Mouse (Mus musculus) heart, postnatal 25 days (tissue): ENCODE data around the gene Gm49361. TPM values are rescaled to one million over a fixed set of nuclear protein-coding genes. Genes with fewer than 3 reads are reported as not detected.
A peak's percentile ranks its signal among the peaks of the same experiment; 100 is the strongest.

Source experiments
- DNase-seq: peaks from one replicate; pipeline ENCODE4 v3.0.0; 2022; ENCODE audit warnings: low spot score
- intact Hi-C: fragments of 180-260 bp; cut with DNase I; formaldehyde crosslinking; loops from one replicate; pipeline ENCODE4 v1.15.1; 2025
- total RNA-seq, 2 experiments: library from RNA; stranded (reverse); gene quantifications; 2 replicates each; pipeline ENCODE4 v1.2.3; 2021

Gm49361 gene
- total RNA-seq, 2 experiments from 2014 or later: 0.99 to 2.1 TPM

DNA sequence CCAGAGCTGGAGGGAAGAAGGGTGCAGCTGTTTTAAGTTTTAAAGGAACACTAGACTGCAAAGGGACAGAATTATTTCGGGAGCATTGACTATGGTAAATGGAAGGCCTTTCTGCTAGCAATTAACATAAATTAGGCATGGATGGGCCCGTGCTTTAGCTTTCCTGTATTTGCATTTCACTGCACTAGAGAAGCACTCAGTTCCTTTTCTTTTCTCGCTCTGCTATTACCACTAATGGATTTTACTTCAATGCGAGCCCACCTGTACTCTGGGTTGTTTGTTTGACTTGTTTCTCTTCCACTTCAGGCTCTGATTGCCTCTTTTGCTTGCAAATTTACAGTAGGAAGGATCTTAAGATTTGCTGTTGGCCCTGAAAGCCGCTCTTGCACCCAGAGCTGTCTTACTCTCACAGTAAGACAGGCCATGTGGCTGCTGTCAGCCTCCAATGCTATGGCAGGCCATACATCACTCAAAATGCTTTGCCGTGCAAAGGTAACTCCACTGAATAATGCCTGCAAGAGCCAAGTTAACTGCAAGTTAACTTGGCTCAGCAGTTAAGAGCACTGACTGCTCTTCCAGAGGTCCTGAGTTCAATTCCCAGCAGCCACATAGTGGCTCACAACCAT, 13.1 kb downstream of the Gm49361 start:
- no peak for DNase-seq

GRCm38 (mm10) chr14:57730527-57730926, 15.4 kb downstream of the Gm49361 start:
- intact Hi-C loops: loop anchor here (2.0 kb wide), 1 partner anchor 14 kb away; no protein-coding TSS in a partner anchor
- DNase-seq: peak; percentile 52

More for the DNA sequence above, 13.1 kb downstream of the Gm49361 start:
- intact Hi-C loops: no loop called here

- peak; percentile 50 for DNase-seq
- intact Hi-C loops: loop anchor here (2.0 kb wide), 1 partner anchor 15 kb away; no protein-coding TSS in a partner anchor
These were observed 15.9 kb downstream of the Gm49361 start for GRCm38 (mm10) chr14:57729975-57730499.

DNA sequence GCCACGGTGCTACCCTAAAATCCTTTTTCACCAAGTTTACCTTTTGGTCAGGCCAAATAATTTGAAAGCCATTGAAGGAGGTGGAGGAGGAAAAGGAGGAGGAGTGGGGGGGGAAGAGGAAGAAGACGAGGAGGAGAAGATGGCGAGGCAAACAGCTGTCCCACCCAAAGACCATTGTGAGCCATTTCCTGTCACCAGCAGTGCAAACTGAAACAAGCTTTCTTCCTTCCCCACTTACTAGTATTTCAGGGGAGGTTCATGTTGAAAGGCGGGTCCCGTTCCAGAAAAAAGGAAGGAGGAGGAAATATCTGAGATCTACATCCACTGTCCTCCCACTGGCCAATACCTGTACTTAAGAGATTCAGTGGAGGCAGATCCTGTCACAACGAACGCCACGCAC, 16.5 kb downstream of the Gm49361 start:
- intact Hi-C loops: no loop called here
- DNase-seq: no peak

- intact Hi-C loops: loop anchor here (2.0 kb wide), 1 partner anchor 13 kb away; no protein-coding TSS in a partner anchor
These were observed 19.7 kb downstream of the Gm49361 start for GRCm38 (mm10) chr14:57726172-57726571.

DNA sequence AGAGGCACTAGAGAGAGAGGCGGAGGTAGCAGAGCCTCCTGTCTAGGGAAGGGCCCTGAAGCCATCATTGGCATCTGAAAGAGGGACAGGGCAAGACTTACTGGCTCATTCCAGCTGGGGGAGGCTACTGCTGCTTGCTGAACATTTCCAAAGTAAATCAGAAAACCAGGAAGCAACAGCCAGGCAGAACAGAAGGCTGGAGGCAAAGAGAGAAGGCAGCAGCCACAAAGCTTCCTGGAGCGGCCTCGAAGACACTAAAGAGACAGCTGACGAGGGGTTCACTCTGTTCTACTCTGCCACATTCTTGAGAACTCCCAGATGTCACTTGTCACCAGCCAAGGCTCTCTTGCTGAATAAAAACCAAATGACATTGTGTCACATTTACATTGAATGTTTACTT, 21.4 kb downstream of the Gm49361 start:
- intact Hi-C loops: no loop called here
- DNase-seq: no peak

More at GRCm38 (mm10) chr14:57726172-57726571, 19.7 kb downstream of the Gm49361 start:
- no peak for DNase-seq

DNA sequence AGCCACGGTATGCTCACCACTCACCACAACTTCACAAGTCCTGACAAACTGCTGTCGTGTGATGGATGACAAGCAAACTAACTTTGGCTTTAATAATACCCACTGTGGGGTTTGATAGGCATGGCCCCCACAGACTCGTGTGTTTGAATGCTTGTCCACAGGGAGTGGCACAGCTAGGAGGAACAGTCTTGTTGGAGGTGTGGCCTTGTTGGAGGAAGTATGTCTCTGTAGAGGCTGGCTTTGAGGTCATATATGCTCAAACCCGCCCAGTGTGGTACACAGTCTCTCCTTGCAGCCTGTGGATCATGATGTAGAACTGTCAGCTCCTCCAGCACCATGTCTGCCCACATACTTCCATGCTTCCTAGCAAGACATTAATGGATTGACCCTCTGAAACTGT, 27.7 kb downstream of the Gm49361 start:
- intact Hi-C loops: no loop called here
- no peak for DNase-seq

GRCm38 (mm10) chr14:57716601-57717245, 29.2 kb downstream of the Gm49361 start:
- intact Hi-C loops: no loop called here
- DNase-seq: no peak

DNA sequence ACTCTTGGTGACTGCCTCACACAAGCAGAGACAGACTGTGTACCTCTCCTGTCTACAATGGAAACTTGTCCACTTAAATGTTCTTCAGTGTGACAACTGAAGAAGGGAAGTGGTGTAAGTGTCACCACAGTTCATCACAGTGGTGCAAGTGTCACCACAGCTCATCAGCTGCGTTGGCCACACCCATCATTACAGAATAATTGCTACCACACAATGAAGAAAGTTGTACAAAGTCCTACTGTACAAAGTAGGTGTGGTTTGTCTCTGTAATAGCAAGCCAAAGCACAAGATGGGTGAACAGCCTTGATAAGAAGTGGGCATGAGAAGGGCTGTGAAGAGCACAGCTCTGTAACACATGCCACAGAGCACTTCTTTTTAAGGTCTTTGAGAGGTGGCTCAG, 33.0 kb downstream of the Gm49361 start:
- no peak for DNase-seq
- intact Hi-C loops: loop anchor here (2.0 kb wide), 1 partner anchor 14 kb away; no protein-coding TSS in a partner anchor

DNA sequence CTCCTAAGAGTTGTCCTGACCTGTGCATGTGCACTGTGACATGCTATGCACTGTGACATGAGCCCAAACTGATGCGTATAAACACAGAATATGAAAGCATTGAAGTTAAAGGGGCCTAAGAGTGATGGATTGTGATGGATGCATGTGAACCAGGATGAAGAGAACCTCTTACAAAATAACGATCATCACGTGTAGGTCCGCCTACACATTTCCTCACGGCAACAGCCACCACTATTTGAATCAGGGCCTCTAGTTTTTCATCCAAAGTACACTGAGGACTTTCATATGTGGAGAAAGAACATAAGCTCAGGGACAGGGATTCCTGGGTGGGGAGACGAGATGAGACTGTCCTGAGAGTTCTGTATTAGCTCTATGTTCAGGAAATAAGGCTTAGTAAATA, 34.8 kb downstream of the Gm49361 start:
- intact Hi-C loops: no loop called here

GRCm38 (mm10) chr14:57709171-57709570, 36.7 kb downstream of the Gm49361 start:
- DNase-seq: no peak
- intact Hi-C loops: no loop called here

More for the DNA sequence above, 34.8 kb downstream of the Gm49361 start:
- DNase-seq: no peak

GRCm38 (mm10) chr14:57708580-57708979, 37.3 kb downstream of the Gm49361 start:
- no peak for DNase-seq

DNA sequence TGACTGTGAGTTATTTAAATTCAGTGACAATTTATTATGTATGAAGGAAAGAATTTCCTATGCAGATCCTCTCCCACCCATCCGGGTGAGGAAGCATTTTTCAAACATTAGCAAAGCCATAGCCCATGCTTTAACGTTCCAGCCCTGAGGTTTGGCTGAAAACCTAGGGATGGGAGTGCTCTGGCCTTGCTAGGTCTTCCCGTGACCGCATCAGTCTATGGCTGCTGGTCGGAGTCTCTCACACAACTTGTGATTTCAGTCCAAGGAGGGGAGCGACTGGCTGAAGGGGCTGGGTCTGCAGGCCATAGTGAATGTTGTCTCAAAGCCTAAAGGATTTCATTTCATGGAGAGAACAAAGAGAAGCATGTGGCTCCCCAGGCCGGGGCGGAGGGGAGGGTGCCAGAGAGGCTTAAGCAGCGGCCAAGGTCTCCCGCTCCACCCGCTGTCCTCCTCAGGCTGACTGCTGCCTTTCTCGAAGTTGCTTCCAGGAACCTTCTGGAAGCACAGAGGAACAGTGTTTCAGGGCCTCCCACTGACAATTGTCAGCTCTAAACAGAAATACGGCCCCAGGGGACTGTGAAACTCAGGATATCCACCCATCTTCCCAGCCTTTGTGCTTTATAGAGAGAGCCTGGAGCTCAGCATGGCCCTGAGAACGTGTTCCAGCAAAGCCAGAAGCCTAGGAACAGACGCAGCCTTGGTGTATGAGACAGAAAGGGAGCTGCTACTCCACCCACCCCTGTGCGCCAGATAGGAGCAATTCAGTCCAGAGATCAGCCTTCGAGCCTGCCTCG, 38.6 kb downstream of the Gm49361 start:
- DNase-seq: peak; percentile 47
- intact Hi-C loops: loop anchor here (1.0 kb wide), 1 partner anchor 38 kb away; no protein-coding TSS in a partner anchor

More at GRCm38 (mm10) chr14:57708580-57708979, 37.3 kb downstream of the Gm49361 start:
- intact Hi-C loops: no loop called here

DNA sequence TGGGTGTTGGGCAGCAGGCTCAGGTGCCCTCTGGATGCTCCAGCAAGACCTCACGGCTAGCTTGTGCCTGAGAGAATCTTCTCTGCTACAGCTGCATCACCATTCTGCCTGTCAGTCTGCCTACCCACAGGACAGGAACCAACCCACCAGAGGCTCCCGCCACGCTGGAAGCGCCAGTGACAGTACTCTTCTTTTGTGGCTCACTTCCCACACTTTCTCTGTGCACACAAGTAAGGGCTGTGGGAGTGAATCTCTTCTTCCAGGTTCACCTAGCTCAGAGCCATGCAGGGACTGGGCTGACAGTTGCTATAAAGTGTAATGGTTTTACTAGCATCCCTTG, 39.2 kb downstream of the Gm49361 start:
- no peak for DNase-seq

DNA sequence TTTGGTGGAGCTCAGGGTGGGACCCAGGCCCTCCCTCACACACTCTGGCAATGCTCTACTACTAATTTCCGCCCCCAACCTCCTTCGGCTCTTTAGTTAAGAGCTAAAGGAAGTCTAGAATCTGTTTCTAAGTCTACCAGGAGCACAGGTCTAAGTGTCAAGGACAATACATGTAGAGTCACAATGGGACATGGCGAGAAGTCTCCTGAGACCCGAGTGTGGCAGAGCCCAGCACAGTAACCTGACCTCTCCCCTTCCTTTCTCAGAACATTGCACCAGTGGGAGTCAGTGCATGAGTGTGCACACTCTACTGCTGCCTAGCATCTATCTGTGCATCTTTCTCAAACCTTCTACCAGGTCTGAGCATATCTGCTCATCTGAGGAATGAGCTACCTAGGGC, 40.1 kb downstream of the Gm49361 start:
- DNase-seq: no peak

More for the DNA sequence above, 39.2 kb downstream of the Gm49361 start:
- intact Hi-C loops: loop anchor here (1.0 kb wide), 1 partner anchor 39 kb away; no protein-coding TSS in a partner anchor

GRCm38 (mm10) chr14:57705075-57705474, 40.8 kb downstream of the Gm49361 start:
- intact Hi-C loops: no loop called here
- no peak for DNase-seq

More for the DNA sequence above, 40.1 kb downstream of the Gm49361 start:
- intact Hi-C loops: no loop called here

DNA sequence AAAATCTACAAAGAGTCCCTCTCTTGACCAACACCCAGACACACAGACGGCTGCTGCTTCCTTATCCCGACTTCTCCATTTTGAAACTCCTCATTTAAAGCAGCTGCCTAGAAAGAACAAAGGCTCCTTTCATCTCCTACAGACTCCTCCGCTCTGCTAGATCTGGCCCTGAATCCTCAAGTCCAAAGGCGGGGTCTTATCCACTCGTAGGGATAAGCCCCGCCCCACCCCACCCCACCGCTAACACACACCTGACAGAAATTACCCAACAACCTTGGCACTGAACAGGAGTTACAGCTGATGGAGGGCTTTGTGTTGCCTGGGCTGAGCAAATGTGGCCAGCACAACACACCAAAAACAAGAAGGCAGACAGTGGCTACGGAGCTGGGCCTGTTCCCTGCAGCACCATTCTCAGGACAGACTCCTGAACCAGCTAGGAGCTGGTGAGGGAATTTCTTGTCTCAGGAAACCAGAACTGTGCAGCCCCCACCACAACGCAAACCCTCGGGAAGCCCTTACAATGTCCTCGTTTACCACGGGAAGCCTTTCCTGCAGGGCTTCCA, 43.9 kb downstream of the Gm49361 start:
- intact Hi-C loops: no loop called here
- DNase-seq: no peak

GRCm38 (mm10) chr14:57699461-57699970, 46.4 kb downstream of the Gm49361 start:
- intact Hi-C loops: no loop called here
- no peak for DNase-seq

GRCm38 (mm10) chr14:57699016-57699415, 46.9 kb downstream of the Gm49361 start:
- DNase-seq: no peak
- intact Hi-C loops: no loop called here

GRCm38 (mm10) chr14:57696066-57696465, 49.8 kb downstream of the Gm49361 start:
- no peak for DNase-seq
- intact Hi-C loops: no loop called here
